Mouse (Mus musculus): ENCODE measurements at regions not wholly inside any gene's neighbourhood (a gene's known extent, or its start where the extent isn't known, plus 50 kb on each side); places are given as distances from the start of the nearest gene placed in this dataset.

- no peak for DNase-seq
Measured at GRCm38 (mm10) chr19:15851622-15852021, 95.5 kb downstream of the Psat1 start.

- no peak for DNase-seq
Measured at GRCm38 (mm10) chr19:15850722-15851121, 96.4 kb downstream of the Psat1 start.

- no peak for DNase-seq
Measured at GRCm38 (mm10) chr19:15849235-15849634, 97.9 kb downstream of the Psat1 start.

- DNase-seq, result no peak
Measured at GRCm38 (mm10) chr19:15838327-15838726, 108.8 kb downstream of the Psat1 start.

- DNase-seq, result peak; percentile 6
Measured at GRCm38 (mm10) chr19:15837715-15838175, 109.4 kb downstream of the Psat1 start.

- no peak for DNase-seq
Measured at GRCm38 (mm10) chr19:15836956-15837714, 110.0 kb downstream of the Psat1 start.

GRCm38 (mm10) chr19:15836201-15836955 is 110.8 kb downstream of the Psat1 start:
- DNase-seq, result no peak

- DNase-seq, result no peak
Measured at GRCm38 (mm10) chr19:15830385-15830784, 116.8 kb downstream of the Psat1 start.

- no peak for DNase-seq
Measured at GRCm38 (mm10) chr19:15829158-15829557, 118.0 kb downstream of the Psat1 start.

GRCm38 (mm10) chr19:15827990-15828705 is 119.0 kb downstream of the Psat1 start:
- no peak for DNase-seq

- no peak for DNase-seq
Measured at GRCm38 (mm10) chr19:15827120-15827989, 119.8 kb downstream of the Psat1 start.

GRCm38 (mm10) chr19:15823688-15824371 is 123.3 kb downstream of the Psat1 start:
- no peak for DNase-seq

GRCm38 (mm10) chr19:15820020-15820419 is 127.1 kb downstream of the Psat1 start:
- no peak for DNase-seq

GRCm38 (mm10) chr19:15815166-15815565 is 132.0 kb downstream of the Psat1 start:
- no peak for DNase-seq

GRCm38 (mm10) chr19:15809008-15809407 is 138.1 kb downstream of the Psat1 start:
- no peak for DNase-seq

GRCm38 (mm10) chr19:15807681-15808080 is 139.5 kb downstream of the Psat1 start:
- DNase-seq, result no peak

GRCm38 (mm10) chr19:15803131-15803889 is 143.8 kb downstream of the Psat1 start:
- DNase-seq, result no peak

- DNase-seq, result no peak
Measured at GRCm38 (mm10) chr19:15802641-15803040, 144.5 kb downstream of the Psat1 start.

GRCm38 (mm10) chr19:15801811-15802486 is 145.2 kb downstream of the Psat1 start:
- peak; percentile 54 for DNase-seq
